Mouse (Mus musculus): ENCODE results near the gene Tomm40.

GRCm38 (mm10) chr7:19696336-19696873 lies 18.8 kb downstream of the Tomm40 start:
- TF ChIP-seq CTCF (IDR thresholded peaks at IDR 0.05; ENCODE audit: borderline replicate concordance, control insufficient read depth, extremely low read depth, insufficient read depth, low read length, poor library complexity) (no peak), POLR2A (IDR thresholded peaks at IDR 0.05; ENCODE audit: control insufficient read depth, extremely low read depth, insufficient read depth, low read length, poor library complexity) (no peak)

Data from thymus, adult 2 months (tissue).